Mouse (Mus musculus) liver, embryonic 14.5 days (tissue): ENCODE measurements around the gene Phc2.

Source experiments
- CTCF ChIP-seq: IDR thresholded peaks from 2 replicates; pipeline ENCODE4 v1.5.1; 2016; ENCODE audit warnings: antibody characterized with exemption, low read depth, control low read depth
- EP300 ChIP-seq: IDR thresholded peaks from 2 replicates; pipeline ENCODE4 v1.6.1; 2016; ENCODE audit warnings: antibody characterized with exemption, low read depth

DNA sequence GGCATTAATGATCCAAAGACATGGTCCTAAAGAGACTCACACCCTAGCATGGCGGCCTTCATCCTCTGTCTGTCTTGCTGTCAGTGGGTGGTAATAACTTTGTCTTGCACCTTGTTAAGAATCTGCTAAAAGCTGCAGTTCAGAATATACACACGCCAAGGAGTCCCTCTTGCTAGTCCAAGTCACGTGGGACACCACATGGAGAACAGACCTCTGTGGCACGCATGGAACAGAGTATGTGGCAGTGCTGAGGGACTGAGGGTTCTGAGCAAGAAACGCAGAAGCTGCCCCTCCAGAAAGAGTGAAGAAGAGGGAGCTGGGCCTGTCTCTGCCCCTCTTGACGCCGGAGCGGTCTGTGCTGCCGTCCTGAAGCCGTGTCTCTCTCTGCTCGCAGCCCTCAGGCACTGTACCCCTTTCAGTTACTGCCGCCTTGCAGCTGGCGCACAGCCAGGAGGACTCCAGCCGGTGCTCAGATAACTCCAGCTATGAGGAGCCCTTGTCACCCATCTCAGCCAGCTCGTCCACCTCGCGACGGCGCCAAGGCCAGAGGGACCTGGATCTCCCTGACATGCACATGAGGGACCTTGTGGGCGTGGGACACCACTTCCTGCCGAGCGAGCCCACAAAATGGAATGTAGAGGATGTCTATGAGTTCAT lies 93.2 kb downstream of the Phc2 start:
- TF ChIP-seq CTCF = no peak
- no peak for TF ChIP-seq EP300
